Mouse (Mus musculus) bone marrow, adult 2 months (tissue): ENCODE measurements around the gene Caln1.

Experiments
- CTCF ChIP-seq: fragments of 200-500 bp; IDR thresholded peaks from 2 replicates; pipeline ENCODE4 v1.5.1; 2011; ENCODE audit warnings: low read length, control low read depth; ENCODE audit not compliant: control insufficient read depth, insufficient read depth
- POLR2A ChIP-seq: fragments of 200-500 bp; IDR thresholded peaks from 2 replicates; pipeline ENCODE4 v1.6.1; 2011; ENCODE audit warnings: low read depth, mild to moderate bottlenecking, control low read depth, low read length, borderline replicate concordance; ENCODE audit not compliant: control insufficient read depth

DNA sequence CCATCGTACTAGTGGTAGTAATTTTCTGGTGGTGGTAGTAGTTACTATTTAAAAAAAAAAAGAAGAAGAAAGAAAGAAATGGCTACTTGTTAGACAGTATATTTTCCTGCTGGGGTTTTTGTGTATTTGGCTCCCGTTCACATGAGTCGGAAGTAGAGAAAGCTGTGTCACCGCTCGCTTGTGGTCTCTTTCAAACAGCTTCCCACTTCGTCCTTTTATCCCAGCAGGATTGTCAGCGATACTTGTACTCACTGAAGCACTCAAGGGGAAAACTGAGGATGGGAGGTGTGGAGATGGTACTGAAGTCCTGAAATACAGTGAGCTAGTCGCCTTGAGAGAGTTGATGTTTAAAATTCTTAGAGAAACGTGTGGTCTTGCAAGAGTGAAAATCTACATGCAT lies 40.9 kb upstream of the Caln1 start:
- TF ChIP-seq CTCF (no peak), POLR2A (no peak)
